Mouse (Mus musculus) left cerebral cortex, postnatal 36 days (tissue): Measurements from ENCODE around the gene Agap1. TPM values are rescaled to one million over a fixed set of nuclear protein-coding genes. Genes with fewer than 3 reads are reported as not detected.
"Not testable (repeated sequence)": the region's sequence is repeated elsewhere in the genome, so short reads cannot be mapped to it uniquely, and the experiment has no call there.

Experiments used
- DNase-seq, 2 experiments: peaks; one replicate each; pipeline ENCODE4 v3.0.0; 2021 to 2022; ENCODE audit warnings: low spot score in 2 of 2, mixed read lengths in 1 of 2
- intact Hi-C: fragments of 180-260 bp; cut with DNase I; formaldehyde crosslinking; loops from one replicate; pipeline ENCODE4 v1.15.1; 2025
- total RNA-seq, 2 experiments: library from RNA; stranded (reverse); gene quantifications; 2 replicates each; pipeline ENCODE4 v1.2.3; 2021

The Agap1 gene
- total RNA-seq, 2 experiments from 2014 or later = 244 to 260 TPM

DNA sequence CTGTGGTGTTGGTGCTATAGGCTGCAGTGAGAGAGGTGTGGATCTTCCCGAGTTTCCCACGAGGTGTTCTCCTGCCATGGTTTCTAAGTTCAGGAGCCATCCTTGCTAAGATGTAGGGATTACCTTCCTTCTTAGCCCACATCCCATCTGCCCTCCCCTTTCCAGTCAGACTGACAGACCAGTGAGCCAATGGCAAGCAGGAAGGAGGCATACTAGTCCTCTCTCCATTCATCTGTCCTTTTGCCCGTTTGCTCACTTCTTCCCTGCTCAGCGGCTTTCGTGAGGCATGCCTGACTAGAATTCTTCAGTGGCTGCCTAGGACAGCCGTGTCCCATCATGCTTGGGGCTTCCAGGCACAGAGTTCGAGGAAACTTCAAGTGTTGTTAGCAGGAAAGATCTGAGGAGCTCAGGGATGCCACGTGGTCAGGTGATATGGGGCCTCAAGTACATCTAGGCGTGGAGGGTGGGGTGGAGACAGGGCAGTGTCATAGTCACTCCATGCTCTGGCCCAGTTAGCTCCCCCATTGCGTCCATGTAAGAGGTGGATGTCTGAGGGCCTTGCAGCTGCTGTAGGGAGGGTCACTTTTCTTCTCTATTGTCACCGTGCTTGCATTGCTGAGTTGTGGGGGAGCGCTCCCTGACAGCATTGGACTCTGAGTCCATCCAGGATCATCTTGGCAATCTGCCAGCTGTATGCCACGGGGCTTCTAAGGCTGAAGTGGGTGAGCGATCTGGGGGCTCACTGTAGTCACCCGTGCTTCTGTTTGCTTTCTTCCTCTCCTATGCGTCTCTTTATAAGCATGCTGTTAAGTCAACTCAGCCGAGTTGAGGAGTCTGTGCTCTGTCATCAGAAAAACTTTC is 34.7 kb downstream of the Agap1 start:
- DNase-seq = no peak
- intact Hi-C loops = no loop called here

DNA sequence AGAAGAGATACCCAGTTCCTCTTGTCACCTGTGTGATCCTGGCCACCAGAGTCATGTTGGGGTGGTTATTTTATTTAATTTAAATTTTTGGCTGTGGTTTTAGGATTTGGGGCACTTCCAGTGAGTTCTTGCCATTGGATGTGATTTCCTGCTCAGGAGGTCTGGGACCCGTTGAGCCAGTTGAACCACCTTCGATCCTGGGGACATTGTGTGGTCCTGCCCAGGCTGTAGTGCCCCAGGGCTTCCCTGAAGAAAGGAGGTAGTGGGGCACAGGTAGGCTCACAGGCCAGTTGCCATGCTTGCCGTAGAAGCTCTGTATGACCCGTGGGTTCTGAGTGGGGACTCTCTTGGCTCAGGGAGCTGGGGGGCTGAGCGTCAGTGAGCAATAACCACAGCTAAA is 38.6 kb downstream of the Agap1 start:
- no peak for DNase-seq
- intact Hi-C loops = no loop called here

DNA sequence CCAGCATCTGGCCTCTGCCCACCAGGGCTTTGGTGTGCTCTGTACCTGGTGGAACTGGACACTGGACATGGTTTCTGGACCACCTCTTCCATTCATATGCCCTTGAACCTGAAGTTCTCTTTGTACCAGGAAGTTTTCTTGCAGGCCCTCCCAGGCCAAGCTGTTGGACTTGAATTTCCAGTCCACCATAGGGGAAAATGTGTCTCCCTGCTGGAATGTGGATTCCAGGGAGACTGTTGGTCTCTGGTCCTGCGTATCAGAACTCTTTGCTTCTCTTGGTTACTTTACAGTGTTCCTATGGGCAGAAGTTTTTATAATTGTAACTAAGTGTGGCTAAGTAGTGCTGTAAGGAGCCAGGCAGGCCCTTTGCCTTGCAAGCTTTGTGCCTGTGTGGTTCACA is 40.2 kb downstream of the Agap1 start:
- intact Hi-C loops = no loop called here
- DNase-seq = no peak

DNA sequence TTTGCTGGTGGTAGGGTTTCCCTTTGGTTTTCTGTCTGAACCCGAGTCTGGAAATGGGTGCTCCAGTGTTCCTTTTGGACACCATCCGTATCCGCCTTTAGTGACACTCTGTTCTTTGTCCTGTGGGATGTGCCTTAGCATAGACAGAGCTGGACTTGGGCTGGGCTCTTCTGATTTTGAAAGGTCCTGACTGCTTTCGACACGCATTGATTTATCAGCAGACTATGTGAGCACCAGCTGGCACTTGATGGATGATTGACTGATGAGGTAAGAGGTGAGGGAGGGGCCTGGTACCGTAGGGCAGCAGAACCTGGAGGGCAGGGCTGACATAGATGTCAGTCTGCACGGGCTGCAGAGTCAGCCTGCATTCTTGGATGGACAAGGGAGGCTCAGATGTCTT is 41.6 kb downstream of the Agap1 start:
- no peak for DNase-seq
- intact Hi-C loops = no loop called here

DNA sequence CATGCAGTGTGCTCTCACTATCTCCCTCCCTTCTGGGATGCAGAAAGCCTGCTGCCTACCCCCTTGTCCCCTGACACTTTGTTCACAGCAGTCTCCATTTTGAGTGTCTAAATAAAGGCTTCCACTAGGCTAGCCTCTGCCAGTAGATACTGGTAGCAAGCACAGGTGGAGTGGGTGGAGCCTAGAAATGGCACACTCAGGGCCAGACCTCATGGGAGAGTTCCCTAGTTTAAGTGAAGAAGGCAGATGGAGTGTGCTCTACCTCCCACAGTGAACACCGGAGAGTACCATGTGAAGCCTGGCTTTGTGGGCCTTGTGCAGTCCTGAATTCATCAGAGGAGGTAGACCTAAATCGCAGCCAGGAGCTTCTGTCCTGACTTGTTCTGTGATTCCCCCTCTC is 46.3 kb downstream of the Agap1 start:
- intact Hi-C loops = no loop called here
- no peak for DNase-seq

DNA sequence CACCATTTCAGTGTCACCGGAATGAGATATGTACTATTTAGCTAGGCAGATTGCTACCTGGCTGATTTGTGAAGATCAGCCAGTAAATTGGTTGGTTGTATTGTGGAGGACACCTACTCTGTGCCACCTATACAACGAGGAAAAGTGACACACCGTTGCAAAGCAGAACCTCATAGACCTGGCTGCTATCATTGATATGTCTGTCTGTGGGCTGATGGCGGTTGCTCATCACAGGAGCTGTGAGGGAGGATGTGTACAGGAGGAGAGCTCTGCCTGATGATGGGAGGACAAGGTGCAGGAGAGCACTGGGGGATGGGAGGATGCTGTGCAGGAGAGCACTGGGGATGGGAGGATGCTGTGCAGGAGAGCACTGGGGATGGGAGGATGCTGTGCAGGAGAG is 46.7 kb downstream of the Agap1 start:
- DNase-seq = no peak

DNA sequence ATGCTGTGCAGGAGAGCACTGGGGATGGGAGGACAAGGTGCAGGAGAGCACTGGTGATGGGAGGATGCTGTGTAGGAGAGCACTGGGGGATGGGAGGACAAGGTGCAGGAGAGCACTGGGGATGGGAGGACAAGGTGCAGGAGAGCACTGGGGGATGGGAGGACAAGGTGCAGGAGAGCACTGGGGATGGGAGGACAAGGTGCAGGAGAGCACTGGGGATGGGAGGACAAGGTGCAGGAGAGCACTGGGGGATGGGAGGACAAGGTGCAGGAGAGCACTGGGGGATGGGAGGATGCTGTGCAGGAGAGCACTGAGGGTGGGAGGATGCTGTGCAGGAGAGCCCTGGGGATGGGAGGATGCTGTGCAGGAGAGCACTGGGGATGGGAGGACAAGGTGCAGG is 47.3 kb downstream of the Agap1 start:
- DNase-seq, intact Hi-C loops: not testable (repeated sequence)

More for the DNA sequence above, 46.7 kb downstream of the Agap1 start:
- intact Hi-C loops = no loop called here

DNA sequence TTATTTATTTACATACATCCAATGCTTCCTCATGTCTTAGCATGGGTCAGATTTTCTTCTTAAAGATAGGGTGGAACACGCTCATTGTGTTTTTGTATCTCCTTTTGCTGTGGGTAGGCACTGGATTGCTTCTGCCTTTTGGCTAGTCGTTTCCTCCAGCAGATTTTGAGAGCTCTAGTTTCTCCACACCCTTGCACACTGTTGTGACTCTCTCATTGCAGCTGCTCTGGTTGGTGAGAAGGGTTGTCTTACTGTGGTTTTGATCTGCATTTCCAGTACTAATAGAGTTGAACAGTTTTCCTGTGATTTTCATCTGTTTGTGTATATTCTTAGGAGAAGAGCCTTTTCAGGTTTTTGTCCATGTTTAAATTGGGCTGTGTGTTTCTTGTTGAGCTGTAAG is 54.6 kb downstream of the Agap1 start:
- DNase-seq = no peak
- intact Hi-C loops = no loop called here

DNA sequence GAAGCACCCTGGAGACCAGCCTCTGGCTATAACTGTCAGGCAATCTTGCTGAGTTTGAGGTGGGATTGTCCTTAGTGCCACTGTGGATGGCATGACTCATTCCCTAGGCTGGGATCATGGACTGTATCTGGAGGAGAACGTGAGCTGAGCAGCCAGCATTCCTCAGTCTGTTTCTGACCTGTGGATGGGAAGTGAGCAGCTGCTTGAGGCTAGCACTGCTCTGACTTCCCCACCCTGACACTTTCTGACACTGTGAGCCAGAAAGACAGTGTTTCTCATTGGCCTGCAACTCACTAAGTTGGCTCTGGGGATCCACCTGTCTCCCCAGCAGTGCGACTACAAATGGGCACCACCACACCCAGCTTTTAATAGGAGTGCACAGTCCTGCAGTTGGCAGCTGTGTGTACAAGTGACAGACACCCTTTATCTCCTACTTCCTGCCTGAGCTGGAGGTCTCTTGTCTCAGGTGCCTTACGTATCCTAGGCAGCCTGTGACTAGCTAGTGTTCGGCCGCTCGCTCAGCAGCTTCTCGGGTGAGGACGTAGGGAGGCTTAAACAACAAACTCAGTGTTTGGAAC is 55.2 kb downstream of the Agap1 start:
- intact Hi-C loops = no loop called here
- DNase-seq = no peak

DNA sequence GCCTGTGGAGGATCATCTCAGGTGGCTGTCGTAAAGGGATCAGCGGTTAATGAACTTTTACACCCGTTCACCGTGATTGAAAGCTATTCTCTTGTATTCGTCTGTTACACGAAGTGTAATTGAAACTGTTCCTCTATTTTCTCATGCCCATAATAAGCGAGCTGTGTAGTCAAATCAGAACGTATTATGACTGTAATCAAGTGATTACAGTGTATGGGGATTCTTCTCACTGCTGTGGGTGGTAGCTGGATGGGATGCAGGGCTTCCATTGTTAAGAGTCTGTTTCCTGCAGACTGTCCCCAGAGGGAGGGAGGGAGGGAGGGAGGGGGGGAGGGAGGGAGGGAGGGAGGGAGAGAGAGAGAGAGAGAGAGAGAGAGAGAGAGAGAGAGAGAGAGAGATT is 56.1 kb downstream of the Agap1 start:
- DNase-seq = no peak
- intact Hi-C loops = no loop called here

DNA sequence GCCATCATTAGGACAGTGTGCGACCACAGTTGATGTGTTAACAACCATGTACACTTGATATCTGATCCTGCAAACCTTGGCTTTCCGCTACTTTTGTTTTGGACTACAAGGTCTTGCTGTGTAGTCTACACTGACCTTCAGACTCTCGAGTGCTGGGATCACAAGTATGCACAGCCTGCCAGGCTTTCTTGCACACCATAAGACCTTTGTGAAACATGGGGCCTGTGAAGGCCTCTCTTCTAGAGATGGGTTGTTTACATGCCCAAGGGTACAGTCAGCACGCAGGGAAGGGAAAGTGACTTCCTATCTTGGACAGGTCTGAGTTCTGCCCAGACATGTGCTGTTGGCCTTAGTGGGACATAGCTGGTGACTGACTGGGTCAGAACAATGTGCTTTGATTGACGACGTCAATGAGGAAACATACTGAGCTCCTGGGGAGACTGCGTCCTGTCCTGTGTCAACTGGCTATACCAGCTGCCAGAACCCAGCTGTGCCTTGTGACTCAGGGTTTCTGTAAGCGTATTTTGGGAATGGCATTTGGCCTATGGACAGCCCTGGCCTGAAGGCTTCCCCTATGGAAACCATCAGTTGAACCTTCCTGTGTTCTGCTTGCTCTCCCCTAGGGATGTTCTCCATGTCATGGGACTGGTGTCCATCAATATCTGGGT is 59.1 kb downstream of the Agap1 start:
- DNase-seq = no peak
- intact Hi-C loops = no loop called here

DNA sequence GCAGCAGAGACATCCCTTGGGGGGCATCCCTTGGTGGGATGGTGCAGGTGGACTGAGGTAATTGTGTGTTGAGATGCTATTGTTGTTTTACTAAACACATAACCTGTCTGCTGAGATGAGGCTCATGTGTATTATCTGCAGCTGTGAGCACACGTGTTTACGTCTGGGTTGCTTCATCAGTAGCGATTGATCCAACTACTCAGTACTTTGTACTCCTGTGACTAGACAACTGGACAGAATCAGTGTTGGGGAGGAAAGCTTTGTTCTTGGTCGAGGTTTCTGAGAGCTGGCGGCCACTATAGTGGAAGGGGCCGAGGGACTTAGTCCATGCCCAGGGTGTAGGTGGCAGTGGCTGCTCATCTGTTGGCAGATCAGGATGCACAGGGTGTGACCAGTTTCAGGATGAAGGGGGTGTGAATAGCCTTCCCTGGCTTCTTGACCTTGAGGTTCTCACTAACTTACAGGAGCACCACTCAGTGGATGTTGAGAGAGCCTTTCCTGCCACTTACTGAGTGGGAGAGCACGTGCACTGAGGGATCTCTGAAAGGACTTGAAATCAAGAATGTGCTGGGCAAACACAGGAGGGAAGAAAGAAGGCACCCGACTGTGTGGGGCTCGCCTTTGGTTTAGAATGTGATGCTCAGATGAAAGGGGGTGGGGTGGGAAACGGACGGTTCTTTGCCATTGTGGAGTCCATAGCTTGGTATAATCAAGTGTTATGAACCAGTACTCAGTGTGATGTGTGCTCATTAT is 61.4 kb downstream of the Agap1 start:
- intact Hi-C loops = loop anchor here (5.0 kb wide), 1 partner anchor 44 kb away; no protein-coding TSS in a partner anchor

DNA sequence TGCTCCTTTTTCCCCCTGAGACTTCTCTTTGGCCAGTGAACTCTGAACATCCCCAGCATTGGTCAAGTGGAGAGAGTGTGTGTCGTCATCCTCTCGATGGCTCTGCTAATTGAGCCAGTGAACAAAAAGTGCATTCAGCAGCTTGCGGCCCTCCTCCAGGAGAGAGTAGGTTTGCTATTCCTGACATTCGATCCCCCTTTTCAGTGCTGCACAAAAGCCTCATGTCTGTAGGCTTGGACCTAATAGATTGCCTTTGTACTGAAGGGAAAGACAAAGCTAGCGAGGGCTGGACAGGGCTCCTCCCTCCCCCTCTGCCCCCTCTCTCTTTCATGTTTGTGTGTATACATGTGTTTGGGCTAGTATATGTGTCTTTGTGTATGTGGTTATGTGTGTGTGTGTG is 63.2 kb downstream of the Agap1 start:
- intact Hi-C loops = loop anchor here (5.0 kb wide), 1 partner anchor 46 kb away; no protein-coding TSS in a partner anchor
- no peak for DNase-seq

More for the DNA sequence above, 61.4 kb downstream of the Agap1 start:
- no peak for DNase-seq

DNA sequence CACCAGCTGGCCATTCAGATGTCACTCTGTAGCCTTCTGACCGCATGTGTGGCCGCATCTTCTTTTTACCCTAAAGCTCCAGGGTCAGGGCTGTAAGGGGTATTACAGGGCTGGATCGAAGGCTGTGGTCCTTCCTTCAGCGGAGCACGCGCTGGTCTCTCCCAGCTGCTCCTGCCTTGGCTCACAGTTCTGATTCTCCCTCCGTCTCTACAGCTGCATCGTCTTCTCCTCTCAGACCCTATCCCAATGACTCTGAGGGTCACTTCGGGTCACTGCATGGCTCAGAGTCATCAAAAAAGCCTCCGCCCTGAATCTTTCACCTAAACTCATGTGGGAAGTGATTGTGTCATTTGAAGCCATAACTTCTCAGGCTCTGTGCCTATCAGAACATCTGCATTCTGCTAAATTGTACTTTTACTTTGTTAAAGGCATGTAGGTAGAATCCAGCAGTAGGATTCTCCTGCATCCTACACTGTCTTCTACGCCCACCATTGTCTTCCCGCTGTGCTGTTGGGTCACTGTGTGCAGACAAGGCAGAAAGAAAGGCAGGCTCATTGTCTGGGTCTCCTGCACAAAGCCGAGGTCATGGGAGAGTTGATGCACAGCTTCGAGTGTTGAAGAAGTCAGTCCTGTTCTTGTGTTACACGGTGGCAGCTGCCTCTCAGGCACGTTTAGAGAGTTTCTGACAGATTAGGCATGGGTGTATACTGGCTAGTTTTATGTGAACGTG is 65.5 kb downstream of the Agap1 start:
- intact Hi-C loops = loop anchor here (5.0 to 10.0 kb wide), 4 partner anchors 48 to 775 kb away; no protein-coding TSS in a partner anchor
- no peak for DNase-seq

DNA sequence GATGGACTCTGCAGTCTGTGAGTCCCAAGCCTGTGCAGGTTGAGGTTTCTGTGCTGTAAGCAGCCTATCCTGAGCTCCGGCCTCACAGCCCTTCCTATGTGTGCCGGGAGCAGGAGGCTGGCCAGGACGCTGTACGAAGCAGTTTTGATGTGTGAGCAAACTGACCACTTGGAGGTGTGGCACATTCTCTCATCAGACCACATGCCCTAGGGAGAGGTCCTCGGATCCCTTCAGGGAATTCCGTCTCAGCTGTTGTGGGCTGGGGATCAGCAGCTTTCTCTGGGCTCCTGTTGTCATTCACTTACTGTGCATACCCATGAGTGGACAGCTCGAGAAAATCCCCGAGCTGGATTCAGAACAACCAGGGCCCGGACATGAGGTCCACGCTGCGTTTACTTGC is 66.8 kb downstream of the Agap1 start:
- DNase-seq = no peak

DNA sequence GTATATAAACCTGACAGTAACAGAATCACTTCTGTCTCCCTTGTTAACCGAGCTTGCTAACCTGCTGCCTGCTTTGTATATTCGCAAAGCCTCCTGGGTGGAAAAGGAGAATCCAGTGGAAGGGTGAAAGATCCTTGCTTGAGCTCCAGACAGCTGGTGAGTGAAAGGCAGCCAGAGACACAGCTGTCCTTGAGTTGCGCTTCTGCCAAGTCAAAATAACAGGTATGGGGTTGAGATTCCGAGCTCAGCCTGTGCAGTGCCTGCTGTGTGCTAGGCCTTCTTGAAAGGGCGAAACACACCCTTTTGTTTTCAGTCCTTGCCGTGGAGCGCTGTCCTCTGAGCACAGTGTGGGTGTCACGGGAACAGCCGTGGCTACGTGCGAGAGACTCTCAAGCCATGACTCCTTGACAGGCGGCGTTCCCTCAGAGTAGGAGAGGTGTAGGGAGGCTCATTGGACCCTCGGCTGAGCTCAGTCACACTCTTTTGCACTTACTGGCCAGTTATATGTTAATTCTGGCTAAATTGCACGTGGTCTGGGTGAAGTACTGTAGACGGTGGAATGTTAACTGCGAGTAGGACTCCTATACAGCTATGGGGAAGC is 67.4 kb downstream of the Agap1 start:
- intact Hi-C loops = loop anchor here (5.0 to 10.0 kb wide), 3 partner anchors 65 to 777 kb away; no protein-coding TSS in a partner anchor
- no peak for DNase-seq

More for the DNA sequence above, 66.8 kb downstream of the Agap1 start:
- intact Hi-C loops = loop anchor here (5.0 to 10.0 kb wide), 3 partner anchors 64 to 777 kb away; no protein-coding TSS in a partner anchor

DNA sequence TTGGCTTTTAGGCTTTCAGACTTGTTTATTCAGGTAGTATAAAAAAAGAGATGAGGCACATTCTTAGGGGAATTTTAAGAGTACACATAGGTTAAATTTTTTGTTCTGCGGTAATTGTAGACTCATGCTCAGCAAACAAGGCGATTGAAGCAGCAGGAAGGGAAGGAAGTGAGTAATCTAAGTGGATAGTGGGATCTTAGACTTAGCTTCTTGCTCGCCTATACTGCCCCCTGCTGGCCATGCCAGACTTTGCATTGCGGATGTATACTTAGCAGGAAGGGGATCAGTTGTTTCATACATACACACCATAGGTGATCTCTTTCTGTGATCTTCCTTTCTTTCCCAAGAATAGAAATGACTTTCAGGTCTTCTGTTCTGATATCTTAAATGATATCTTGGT is 69.8 kb downstream of the Agap1 start:
- peak; percentile 84 to 89 for DNase-seq
- intact Hi-C loops = loop anchor here (1.0 to 10.0 kb wide), 4 partner anchors 67 to 780 kb away; no protein-coding TSS in a partner anchor

DNA sequence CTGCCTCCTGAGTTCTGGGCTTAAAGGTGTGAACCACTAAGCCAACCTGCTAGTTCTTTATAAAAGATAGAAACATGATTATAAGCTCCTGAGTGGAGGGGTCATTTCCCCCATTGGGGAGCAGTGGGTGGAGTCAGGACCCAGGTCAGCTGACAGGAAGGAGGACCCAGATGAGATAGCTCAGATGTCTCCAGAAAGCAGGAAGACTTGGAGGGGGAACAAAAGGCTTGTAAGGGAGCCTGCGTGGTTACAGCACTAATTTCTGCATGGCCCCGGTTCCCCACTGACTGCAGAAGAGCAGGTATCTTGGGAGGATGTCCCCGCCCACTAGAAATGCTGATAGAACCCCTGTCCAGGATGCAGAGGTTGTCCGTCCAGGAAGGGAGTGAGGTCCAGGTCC is 70.4 kb downstream of the Agap1 start:
- intact Hi-C loops = loop anchor here (1.0 to 10.0 kb wide), 5 partner anchors 57 to 780 kb away; no protein-coding TSS in a partner anchor
- DNase-seq = no peak
